Mouse (Mus musculus) ES-Bruce4 (cell line): ENCODE measurements at regions not wholly inside any gene's neighbourhood (a gene's known extent, or its start where the extent isn't known, plus 50 kb on each side); places are given as distances from the start of the nearest gene placed in this dataset.

Experiments used
- CTCF ChIP-seq: IDR thresholded peaks from one replicate; pipeline ENCODE4 v1.8.1; 2011; ENCODE audit warnings: low read depth, low read length
- EP300 ChIP-seq: IDR thresholded peaks from 2 replicates; pipeline ENCODE4 v1.6.1; 2011; ENCODE audit warnings: low read depth, low read length; ENCODE audit not compliant: insufficient read depth

DNA sequence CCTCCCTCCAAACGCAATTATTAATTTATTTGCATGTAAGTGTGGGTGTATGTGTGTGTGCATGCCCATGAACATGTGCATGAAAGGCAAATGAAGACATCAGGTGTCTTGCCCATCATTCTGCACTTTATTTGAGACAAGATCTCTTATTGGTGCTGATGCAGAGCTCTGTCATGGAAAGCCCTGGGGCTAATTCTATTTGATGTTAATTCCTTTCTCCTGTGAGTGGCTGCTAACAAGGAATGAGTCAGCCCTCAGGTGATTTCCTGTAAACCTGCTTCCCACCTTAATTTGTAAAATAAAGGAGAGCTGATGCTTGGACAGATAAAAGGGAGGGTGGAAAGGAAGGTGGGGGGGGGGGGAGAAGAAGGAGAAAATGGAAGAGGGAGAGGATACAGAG lies 138.5 kb upstream of the Mindy3 start:
- TF ChIP-seq EP300 (no peak), CTCF (no peak)
